Mouse (Mus musculus) urinary bladder, postnatal 10 days (tissue): Measurements from ENCODE around the gene Olfr835.

Source experiments
- DNase-seq: peaks from one replicate; pipeline ENCODE4 v3.0.0; 2022; ENCODE audit warnings: low spot score

Olfr835 gene

DNA sequence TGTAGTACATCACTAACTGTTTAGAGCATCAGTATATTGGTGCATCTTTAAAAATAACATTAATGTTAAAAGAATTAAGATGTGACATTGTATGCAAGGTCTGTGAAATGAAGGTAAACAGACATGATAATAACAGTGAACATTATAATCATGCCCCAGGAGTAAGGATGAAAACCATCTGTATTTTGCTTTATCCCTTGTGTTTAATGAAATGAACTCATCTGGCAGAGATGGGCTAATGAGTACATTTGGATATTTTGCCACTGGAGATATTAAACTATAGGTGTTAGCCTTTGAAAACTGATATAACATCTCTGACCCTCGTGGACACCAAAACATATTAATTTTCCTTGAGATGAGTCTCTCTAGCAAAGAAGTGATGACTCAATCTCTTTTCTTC is at the start of gene Olfr835:
Gene Olfr835, plus strand, starts transcription at position 301 of the 400 bp plus-strand sequence.
- no peak for DNase-seq

DNA sequence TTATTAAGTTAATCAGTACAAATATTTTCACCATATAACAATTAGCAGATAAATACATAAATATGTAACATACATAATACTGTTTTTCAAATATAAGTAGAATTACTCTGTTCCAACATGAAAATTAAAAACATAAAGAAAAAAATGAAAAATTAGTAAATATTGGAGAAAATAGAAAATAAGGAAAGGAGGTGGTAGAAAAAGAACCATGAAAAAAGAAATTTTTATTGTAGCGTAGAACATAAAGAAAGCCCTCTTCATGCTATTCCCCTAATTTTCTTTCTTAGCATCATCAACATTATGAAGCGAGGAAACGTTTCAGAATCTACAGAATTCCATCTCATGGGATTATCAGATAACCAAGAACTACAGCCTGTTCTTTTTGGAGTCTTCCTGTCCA is 44.8 kb upstream of the Olfr835 start, which contains the start of gene Olfr834:
Gene Olfr834, plus strand, starts transcription at position 301 of the 400 bp plus-strand sequence.
- no peak for DNase-seq

DNA sequence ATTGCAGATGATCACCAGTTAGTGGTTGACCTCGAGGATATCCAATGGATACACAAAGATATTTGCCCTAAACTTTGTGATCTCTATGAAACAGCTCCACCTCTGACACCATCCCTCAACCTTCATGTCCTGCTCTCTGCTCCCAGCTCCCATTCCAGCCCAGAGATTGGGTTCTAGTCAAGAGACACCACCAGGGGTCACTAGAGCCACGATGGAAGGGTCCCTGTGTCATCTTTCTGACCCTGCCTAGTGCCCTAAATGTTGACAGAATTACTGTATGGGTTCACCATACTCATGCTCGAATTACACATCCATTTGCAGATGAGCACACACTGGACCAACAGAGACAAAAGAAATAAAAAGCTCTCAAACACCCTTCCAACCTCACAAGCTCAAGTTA is 52.5 kb downstream of the Olfr835 start:
- no peak for DNase-seq
